Mouse (Mus musculus) T-helper 1 cell (primary cell): ENCODE data around the gene Epn2.

Experiments
- in situ Hi-C: fragments of 300-600 bp; cut with MboI, MseI; formaldehyde crosslinking; loops from one replicate; pipeline ENCODE4 v1.15.1; 2025; ENCODE audit warnings: high pct_unique_total_duplicates

Gene Epn2

GRCm38 (mm10) chr11:61578983-61579877 is at the start of gene Epn2:
TSS of gene Epn2 (minus strand) at chr11:61579687.
- in situ Hi-C loops, result no loop called here

- in situ Hi-C loops, result loop anchor here (5.0 kb wide), 2 partner anchors 36 to 91 kb away; no protein-coding TSS in a partner anchor
These were observed 47.0 kb upstream of the Epn2 start for GRCm38 (mm10) chr11:61626509-61626908.

GRCm38 (mm10) chr11:61625136-61625535 is 45.6 kb upstream of the Epn2 start:
- in situ Hi-C loops, result loop anchor here (5.0 kb wide), 2 partner anchors 37 to 92 kb away; no protein-coding TSS in a partner anchor

GRCm38 (mm10) chr11:61620762-61621161 is 41.3 kb upstream of the Epn2 start:
- in situ Hi-C loops, result no loop called here

- in situ Hi-C loops, result no loop called here
These were observed 40.8 kb upstream of the Epn2 start for GRCm38 (mm10) chr11:61620254-61620670.

GRCm38 (mm10) chr11:61619791-61620241 is 40.3 kb upstream of the Epn2 start:
- in situ Hi-C loops, result no loop called here

GRCm38 (mm10) chr11:61619356-61619755 is 39.9 kb upstream of the Epn2 start:
- in situ Hi-C loops, result no loop called here

- in situ Hi-C loops, result no loop called here
These were observed 39.1 kb upstream of the Epn2 start for GRCm38 (mm10) chr11:61618571-61618970.

- in situ Hi-C loops, result no loop called here
These were observed 38.6 kb upstream of the Epn2 start for GRCm38 (mm10) chr11:61618131-61618530.

GRCm38 (mm10) chr11:61617293-61617975 is 37.9 kb upstream of the Epn2 start:
- in situ Hi-C loops, result no loop called here

GRCm38 (mm10) chr11:61616523-61617292 is 37.2 kb upstream of the Epn2 start:
- in situ Hi-C loops, result no loop called here

GRCm38 (mm10) chr11:61615686-61616522 is 36.4 kb upstream of the Epn2 start:
- in situ Hi-C loops, result no loop called here

- in situ Hi-C loops, result no loop called here
These were observed 34.9 kb upstream of the Epn2 start for GRCm38 (mm10) chr11:61614401-61614800.

GRCm38 (mm10) chr11:61612116-61612635 is 32.7 kb upstream of the Epn2 start:
- in situ Hi-C loops, result no loop called here

- in situ Hi-C loops, result no loop called here
These were observed 31.7 kb upstream of the Epn2 start for GRCm38 (mm10) chr11:61611197-61611596.

- in situ Hi-C loops, result no loop called here
These were observed 28.6 kb upstream of the Epn2 start for GRCm38 (mm10) chr11:61608072-61608471.

GRCm38 (mm10) chr11:61602705-61603104 is 23.2 kb upstream of the Epn2 start:
- in situ Hi-C loops, result no loop called here

GRCm38 (mm10) chr11:61601465-61601864 is 22.0 kb upstream of the Epn2 start:
- in situ Hi-C loops, result no loop called here

- in situ Hi-C loops, result no loop called here
These were observed 18.9 kb upstream of the Epn2 start for GRCm38 (mm10) chr11:61598367-61598766.

- in situ Hi-C loops, result no loop called here
These were observed 18.0 kb upstream of the Epn2 start for GRCm38 (mm10) chr11:61597471-61597870.

- in situ Hi-C loops, result no loop called here
These were observed 13.6 kb upstream of the Epn2 start for GRCm38 (mm10) chr11:61593069-61593468.
